In the genomic region with DNA sequence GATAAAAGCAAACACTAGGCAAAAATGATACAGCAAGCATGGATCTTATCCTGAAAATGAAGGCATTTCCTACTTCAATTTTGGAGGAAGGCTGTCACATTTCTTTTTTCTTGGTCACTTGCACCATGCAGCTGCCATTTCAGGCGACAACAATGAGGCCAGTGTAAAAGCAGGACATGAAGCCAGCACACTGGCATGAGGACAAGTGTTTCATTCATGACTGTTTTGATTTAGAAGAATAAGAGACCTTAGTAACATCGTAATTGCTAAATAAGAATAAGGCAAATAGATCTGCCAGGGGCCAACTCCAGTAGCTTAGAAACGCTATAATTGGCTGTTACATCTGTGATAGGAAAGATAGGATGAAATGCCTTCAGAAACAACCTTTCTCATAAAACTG, we compare ENCODE assay signal across 10 mouse cellular contexts.
DNase-seq lines count a peak whose midpoint lies in the region.
"Had no signal": no experiment of that assay in that cellular context is flagged by ENCODE, and none has a peak within 500 bp of the region (broad histone marks: within the 10 kb centered on the region; RNA-seq: fewer than 3 reads in every experiment).

No protein-coding gene starts in this region.

- no peaks in the 10 kb centered on the region for H3K36me3 ChIP-seq in limb, embryonic 10.5 days

- H3K27me3 ChIP-seq in limb, embryonic 10.5 days (ENCODE audit: low read depth, poor library complexity, severe bottlenecking): no peaks in the 10 kb centered on the region

- DNase-seq in heart, postnatal 4 days: peak; percentile 8
- DNase-seq in heart, adult 18-20 months: no peak
- peak; percentile 46 to 72 for DNase-seq in frontal cortex, adult 2 months (ENCODE audit: extremely low spot score in 1 of 2, low spot score in 1 of 2)
- peak; percentile 51 to 73 for DNase-seq in left cerebral cortex, adult 9 months (ENCODE audit: low spot score in 2 of 2)
- peak; percentile 22 to 31 for DNase-seq in right cerebral cortex, postnatal 36 days (ENCODE audit: low spot score in 2 of 2)
- no peak for DNase-seq in kidney, adult 8-10 months
- DNase-seq in ovary, postnatal 10 days (ENCODE audit: low spot score): no peak
- DNase-seq in limb, embryonic 10.5 days (ENCODE audit: low spot score): no peak
- DNase-seq: gastrocnemius, adult 2 months; lung, postnatal 14 days had no signal

- H3K9me3 ChIP-seq in limb, embryonic 10.5 days (replicated peaks): no peaks in the 10 kb centered on the region

- 84% methylated on average over 3 of the region's 3 CpGs for WGBS in limb, embryonic 10.5 days

- no peak overlapping the region for H3K4me3 ChIP-seq in limb, embryonic 10.5 days
- H3K4me3 ChIP-seq: gastrocnemius, adult 2 months had no signal

- H3K27ac ChIP-seq in limb, embryonic 10.5 days: no peak overlapping the region
- H3K27ac ChIP-seq: gastrocnemius, adult 2 months had no signal

- no peaks in the 10 kb centered on the region for H3K4me1 ChIP-seq in limb, embryonic 10.5 days

Comparison
In these comparisons a context has a peak if more than half of its experiments do, and no peak if none do; other contexts are left out.
1. DNase-seq: peak in heart, postnatal 4 days (single experiment), frontal cortex, adult 2 months (2 of 2), left cerebral cortex, adult 9 months (2 of 2) and right cerebral cortex, postnatal 36 days (2 of 2); none in heart, adult 18-20 months (0 of 2), kidney, adult 8-10 months (0 of 2), ovary, postnatal 10 days (single experiment) and limb, embryonic 10.5 days (single experiment).